8 mouse cellular contexts compared by ENCODE assay signal in genomic region chr4:120730574-120730973, GRCm38 (mm10). TPM values are rescaled to one million over a fixed set of nuclear protein-coding genes. Genes with fewer than 3 reads are reported as not detected.
DNase-seq lines count a peak whose midpoint lies in the region; ATAC-seq and TF ChIP-seq lines count a peak whose summit lies in the region.

No protein-coding gene starts in this region.

- H3K36me3 ChIP-seq in heart, embryonic 11.5 days (ENCODE audit: control insufficient read depth, insufficient read depth, low read length) = no peaks in the 10 kb centered on the region
- no peaks in the 10 kb centered on the region for H3K36me3 ChIP-seq in G1E (replicated peaks)
- H3K36me3 ChIP-seq in hindbrain, embryonic 11.5 days (ENCODE audit: control insufficient read depth, insufficient read depth, low read length) = no peaks in the 10 kb centered on the region
- H3K36me3 ChIP-seq in liver, postnatal 0 days (replicated peaks; ENCODE audit: insufficient read depth, low read length) = no peaks in the 10 kb centered on the region
- H3K36me3 ChIP-seq in thymus, adult 2 months (ENCODE audit: control insufficient read depth, insufficient read depth, low read length) = no peaks in the 10 kb centered on the region

- no peak for DNase-seq in heart, postnatal 36 days
- DNase-seq in G1E (ENCODE audit: low spot score) = no peak
- no peak for DNase-seq in hindbrain, embryonic 11.5 days (ENCODE audit: low spot score)
- DNase-seq in liver, postnatal 0 days = no peak
- no peak for DNase-seq in thymus, adult 2 months
- DNase-seq in gastrocnemius, adult 18-20 months (ENCODE audit: low spot score) = no peak
- no peak for DNase-seq in adrenal gland, postnatal 10 days

- 0 out of 2 replicates have a peak overlapping the region, but pooled peaks have one; percentile 3 for H3K9ac ChIP-seq in heart, embryonic 11.5 days (ENCODE audit: low read depth, low read length)
- H3K9ac ChIP-seq in hindbrain, embryonic 11.5 days (ENCODE audit: low read depth, low read length) = no peak overlapping the region
- 0 out of 2 replicates have a peak overlapping the region, but pooled peaks have one; percentile 34 for H3K9ac ChIP-seq in liver, postnatal 0 days (replicated peaks)

- peaks cover 27% of the 10 kb centered on the region for H3K4me1 ChIP-seq in heart, embryonic 11.5 days (ENCODE audit: control insufficient read depth, insufficient read depth, low read length)
- peaks cover 22% of the 10 kb centered on the region for H3K4me1 ChIP-seq in G1E (ENCODE audit: insufficient read depth, low read depth, low read length)
- no peaks in the 10 kb centered on the region; the same call in none of the 2 replicates for H3K4me1 ChIP-seq in hindbrain, embryonic 11.5 days (replicated peaks; ENCODE audit: control insufficient read depth, insufficient read depth, low read length)
- peaks cover 13% of the 10 kb centered on the region for H3K4me1 ChIP-seq in liver, postnatal 0 days (ENCODE audit: insufficient read depth)
- peaks cover 10% of the 10 kb centered on the region for H3K4me1 ChIP-seq in thymus, adult 2 months (replicated peaks; ENCODE audit: control insufficient read depth, insufficient read depth, low read length)

- peak overlapping the region; percentile 60 for H3K4me3 ChIP-seq in heart, embryonic 11.5 days (ENCODE audit: low read depth, low read length)
- H3K4me3 ChIP-seq in G1E (ENCODE audit: low read depth, low read length) = peak overlapping the region; percentile 73; the same call in 1 of the 2 replicates
- H3K4me3 ChIP-seq in hindbrain, embryonic 11.5 days (ENCODE audit: low read depth, low read length) = peak overlapping the region; percentile 48
- peak overlapping the region; percentile 60 for H3K4me3 ChIP-seq in liver, postnatal 0 days (ENCODE audit: low read depth, low read length)
- no peak overlapping the region for H3K4me3 ChIP-seq in thymus, adult 2 months (ENCODE audit: control insufficient read depth, insufficient read depth, low read length)

- 27% methylated on average over 6 of the region's 6 CpGs for WGBS in heart, embryonic 11.5 days (ENCODE audit: insufficient replicate concordance)
- WGBS in hindbrain, embryonic 11.5 days = 31% methylated on average over 6 of the region's 6 CpGs
- WGBS in liver, postnatal 0 days (ENCODE audit: insufficient replicate concordance) = 20% methylated on average over 6 of the region's 6 CpGs
- WGBS in thymus, adult 2 months = 41% methylated on average over 6 of the region's 6 CpGs

- H3K27ac ChIP-seq in heart, embryonic 11.5 days (ENCODE audit: low read depth, low read length) = no peak overlapping the region
- H3K27ac ChIP-seq in hindbrain, embryonic 11.5 days (ENCODE audit: low read depth, low read length) = no peak overlapping the region
- H3K27ac ChIP-seq in liver, postnatal 0 days (ENCODE audit: low read depth) = no peak overlapping the region
- no peak overlapping the region for H3K27ac ChIP-seq in thymus, adult 2 months (ENCODE audit: control insufficient read depth, insufficient read depth, low read length)

- H3K27me3 ChIP-seq in heart, embryonic 11.5 days (ENCODE audit: control insufficient read depth, insufficient read depth, low read length) = peaks cover 30% of the 10 kb centered on the region
- peaks cover 93% of the 10 kb centered on the region for H3K27me3 ChIP-seq in G1E (ENCODE audit: insufficient read depth, low read length)
- peaks cover 10% of the 10 kb centered on the region for H3K27me3 ChIP-seq in hindbrain, embryonic 11.5 days (ENCODE audit: control insufficient read depth, insufficient read depth, low read length)
- peaks cover 43% of the 10 kb centered on the region for H3K27me3 ChIP-seq in liver, postnatal 0 days (ENCODE audit: insufficient read depth, low read length)
- peaks cover 7% of the 10 kb centered on the region for H3K27me3 ChIP-seq in thymus, adult 2 months (ENCODE audit: control insufficient read depth, insufficient read depth, low read length)

- peak overlapping the region; percentile 98 for H3K4me2 ChIP-seq in heart, embryonic 11.5 days
- H3K4me2 ChIP-seq in hindbrain, embryonic 11.5 days (replicated peaks; ENCODE audit: low read depth, low read length) = peak overlapping the region; percentile 89
- peak overlapping the region; percentile 89 for H3K4me2 ChIP-seq in liver, postnatal 0 days (ENCODE audit: low read depth, low read length)

- H3K9me3 ChIP-seq in heart, embryonic 11.5 days (replicated peaks; ENCODE audit: control insufficient read depth, low read length) = no peaks in the 10 kb centered on the region
- no peaks in the 10 kb centered on the region for H3K9me3 ChIP-seq in G1E (replicated peaks)
- H3K9me3 ChIP-seq in hindbrain, embryonic 11.5 days (ENCODE audit: control insufficient read depth, low read length) = no peaks in the 10 kb centered on the region
- H3K9me3 ChIP-seq in liver, postnatal 0 days (ENCODE audit: low read length) = no peaks in the 10 kb centered on the region

- TF ChIP-seq EP300 in liver, postnatal 0 days (IDR thresholded peaks at IDR 0.05; ENCODE audit: low read depth) = no peak

- 0 out of 2 replicates have a peak, but pooled peaks have one; percentile 25 for ATAC-seq in heart, embryonic 11.5 days (replicated peaks; ENCODE audit: insufficient number of reproducible peaks, low FRiP score, low TSS enrichment)
- no peak for ATAC-seq in G1E (ENCODE audit: extremely low read depth, insufficient number of reproducible peaks, low FRiP score, poor library complexity, severe bottlenecking)
- ATAC-seq in hindbrain, embryonic 11.5 days (ENCODE audit: low FRiP score) = no peak; the same call in 1 of the 2 replicates
- ATAC-seq in liver, postnatal 0 days = no peak

- TF ChIP-seq CTCF in G1E (IDR thresholded peaks at IDR 0.05; ENCODE audit: low read depth, low read length) = no peak
- no peak for TF ChIP-seq CTCF in liver, postnatal 0 days (IDR thresholded peaks at IDR 0.05; ENCODE audit: low read depth)
- TF ChIP-seq CTCF in thymus, adult 2 months (IDR thresholded peaks at IDR 0.05; ENCODE audit: borderline replicate concordance, control insufficient read depth, extremely low read depth, insufficient read depth, low read length, poor library complexity) = no peak

- intact Hi-C loops in heart, postnatal 36 days (cut with DNase I) = no loop called here

- no peak for TF ChIP-seq POLR2A in thymus, adult 2 months (IDR thresholded peaks at IDR 0.05; ENCODE audit: control insufficient read depth, extremely low read depth, insufficient read depth, low read length, poor library complexity)

RNA-seq across cellular contexts. Expression of gene Kcnq4, which starts 17.8 kb away (rescaled TPM):
- polyA plus RNA-seq in heart, embryonic 11.5 days (2014; fragmentation: Nextera tagmentation; extraction: Ambion mirVana) = 0.99 and 1.0 TPM in 2 replicates
- total RNA-seq in heart, postnatal 36 days (2021) = 1 to 10 TPM; 2.4 to 2.6 TPM
- not detected in 2 replicates for total RNA-seq in G1E (2014; fragmentation: Nextera tagmentation)
- total RNA-seq in G1E (2017) = 0.05 and 0.06 TPM in 2 replicates
- polyA plus RNA-seq in G1E (2012) = not detected in 2 replicates
- 2.4 and 3.7 TPM in 2 replicates for polyA plus RNA-seq in hindbrain, embryonic 11.5 days (2014; fragmentation: Nextera tagmentation; extraction: Ambion mirVana)
- polyA plus RNA-seq in liver, postnatal 0 days (2015; fragmentation: Nextera tagmentation; extraction: Ambion mirVana) = 0.14 and 0.20 TPM in 2 replicates
- 1.1 and 2.0 TPM in 2 replicates for polyA plus RNA-seq in thymus, adult 2 months (2012; rRNA removed)
- total RNA-seq in gastrocnemius, adult 18-20 months (2021) = 10 to 100 TPM; 14.2 to 17.0 TPM
- 1 to 10 TPM; 4.1 to 7.7 TPM for total RNA-seq in adrenal gland, postnatal 10 days (2021)
